Mouse (Mus musculus): ENCODE results near the gene Gatc. TPM values are rescaled to one million over a fixed set of nuclear protein-coding genes. Genes with fewer than 3 reads are reported as not detected.

The Gatc gene
- total RNA-seq, 2 experiments from 2014 or later: 21.5 to 24.4 TPM

DNA sequence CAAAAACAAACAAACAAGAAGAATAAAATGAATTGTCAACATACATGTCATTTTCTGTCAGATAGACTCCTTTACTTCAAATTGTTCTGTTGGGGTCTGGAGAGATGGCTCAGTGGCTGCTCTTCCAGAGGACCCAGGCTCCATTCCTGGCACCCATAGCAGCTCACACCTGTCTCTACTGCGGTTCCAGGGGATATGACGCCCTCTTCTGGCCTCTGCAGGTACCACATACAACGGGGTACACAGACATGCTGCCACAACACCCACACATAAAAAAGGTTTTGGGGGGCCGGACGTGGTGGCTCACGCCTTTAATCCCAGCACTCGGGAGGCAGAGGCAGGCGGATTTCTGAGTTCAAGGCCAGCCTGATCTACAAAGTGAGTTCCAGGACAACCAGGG lies 46.8 kb downstream of the Gatc start:
- DNase-seq (ENCODE audit: extremely low spot score in 1 of 2, low spot score in 1 of 2): no peak

DNA sequence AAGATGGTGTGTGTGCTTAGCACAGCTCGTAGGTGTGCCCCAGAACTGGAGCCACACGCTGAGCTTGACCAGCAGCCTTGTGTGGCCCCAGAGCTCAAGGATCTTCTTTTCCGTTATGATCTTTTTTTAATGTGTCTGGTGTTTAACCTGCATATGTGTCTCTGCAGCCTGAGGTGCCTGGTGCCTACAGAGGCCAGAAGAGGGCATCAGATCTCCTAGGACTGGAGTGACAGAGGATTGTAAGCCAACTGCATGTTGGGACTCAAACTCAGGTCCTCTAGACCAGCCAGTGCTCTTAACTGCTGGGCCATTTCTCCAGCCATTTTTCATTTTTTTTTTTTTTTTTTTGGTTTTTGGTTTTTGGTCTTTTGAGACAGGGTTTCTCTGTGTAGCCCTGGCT lies 56.2 kb downstream of the Gatc start:
- DNase-seq (ENCODE audit: extremely low spot score in 1 of 2, low spot score in 1 of 2): no peak

Other genes starting within 250 kb of the Gatc start
- gene Gm10401, start 242.9 kb downstream of the Gatc start, total RNA-seq (2021): not detected
- gene Acads, start 221.8 kb downstream of the Gatc start, total RNA-seq (2021): 1 to 10 TPM; 8.0 to 8.1 TPM
- 10 to 100 TPM; 26.8 to 30.9 TPM for gene Unc119b, start 206.2 kb downstream of the Gatc start, total RNA-seq (2021)
- gene Mlec, start 183.0 kb downstream of the Gatc start, total RNA-seq (2021): 10 to 100 TPM; 75.6 to 86.5 TPM
- gene Cabp1, start 146.8 kb downstream of the Gatc start, total RNA-seq (2021): 100 to 1,000 TPM; 118 to 121 TPM
- 100 to 1,000 TPM in 1 of 2 experiments, 10 to 100 TPM in 1; 83.7 to 108 TPM for gene Pop5, start 105.3 kb downstream of the Gatc start, total RNA-seq (2021)
- 100 to 1,000 TPM; 252 to 257 TPM for gene Rnf10, start 68.3 kb downstream of the Gatc start, total RNA-seq (2021)
- gene Coq5, start 61.5 kb downstream of the Gatc start, total RNA-seq (2021): 10 to 100 TPM; 38.5 to 42.8 TPM
- gene Dynll1, start 40.2 kb downstream of the Gatc start, total RNA-seq (2021): 100 to 1,000 TPM; 799 to 873 TPM
- 10 to 100 TPM; 79.8 to 90.6 TPM for gene Srsf9, start 14.0 kb downstream of the Gatc start, total RNA-seq (2021)
- 10 to 100 TPM; 22.9 to 28.6 TPM for gene Triap1, start within 50 bp of the Gatc start, total RNA-seq (2021)
- gene Cox6a1, start 7.8 kb upstream of the Gatc start, total RNA-seq (2021): 100 to 1,000 TPM; 814 to 862 TPM
- gene Msi1, start 88.4 kb upstream of the Gatc start, total RNA-seq (2021): 10 to 100 TPM; 52.5 to 57.1 TPM
- not detected for gene Pla2g1b, start 125.1 kb upstream of the Gatc start, total RNA-seq (2021)
- 10 to 100 TPM; 27.6 to 39.7 TPM for gene Sirt4, start 143.5 kb upstream of the Gatc start, total RNA-seq (2021)
- 10 to 100 TPM; 30.9 to 41.9 TPM for gene Pxn, start 165.5 kb upstream of the Gatc start, total RNA-seq (2021)
- gene Rplp0, start 218.3 kb upstream of the Gatc start, total RNA-seq (2021): 100 to 1,000 TPM; 251 to 264 TPM
- 10 to 100 TPM; 65.8 to 79.7 TPM for gene Gcn1l1, start 224.1 kb upstream of the Gatc start, total RNA-seq (2021)

Measured in layer of hippocampus, postnatal 25 days (tissue).